Mouse (Mus musculus) central nervous system, embryonic 11.5 days (tissue): Measurements from ENCODE around the gene Klf2. TPM values are rescaled to one million over a fixed set of nuclear protein-coding genes. Genes with fewer than 3 reads are reported as not detected.

Source experiments
- polyA plus RNA-seq: library from polyadenylated mRNA; depleted of rRNA; stranded (reverse); fragments of >200 nt; gene quantifications from 2 replicates; pipeline ENCODE4 v1.2.3, GENCODE M21; 2012; rRNA removed

Gene Klf2
- polyA plus RNA-seq, result 6.4 and 7.1 TPM in 2 replicates

DNA sequence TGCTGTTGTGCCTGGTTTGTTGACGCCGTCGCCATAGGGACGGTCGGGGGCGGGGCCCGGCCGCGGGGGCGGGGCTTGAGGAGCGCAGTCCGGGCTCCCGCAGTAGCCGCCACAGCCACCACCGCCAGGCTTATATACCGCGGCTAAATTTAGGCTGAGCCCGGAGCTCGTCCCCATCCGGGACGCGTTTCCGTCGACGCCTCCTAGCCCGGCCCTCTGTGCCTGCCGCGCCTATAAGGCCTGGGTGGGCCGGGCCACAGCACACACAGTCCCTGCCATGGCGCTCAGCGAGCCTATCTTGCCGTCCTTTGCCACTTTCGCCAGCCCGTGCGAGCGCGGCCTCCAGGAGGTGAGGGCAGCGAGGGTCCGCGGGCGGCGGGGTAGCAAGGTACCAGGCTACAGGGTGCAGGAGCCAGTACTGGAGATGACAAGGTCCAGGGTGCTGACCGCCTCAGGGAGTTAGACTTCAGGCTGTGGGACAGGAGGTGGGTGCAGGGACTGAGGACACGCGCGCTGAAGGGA is at the start of gene Klf2:
Gene Klf2, plus strand, starts transcription at position 233 of the 522 bp plus-strand sequence.

DNA sequence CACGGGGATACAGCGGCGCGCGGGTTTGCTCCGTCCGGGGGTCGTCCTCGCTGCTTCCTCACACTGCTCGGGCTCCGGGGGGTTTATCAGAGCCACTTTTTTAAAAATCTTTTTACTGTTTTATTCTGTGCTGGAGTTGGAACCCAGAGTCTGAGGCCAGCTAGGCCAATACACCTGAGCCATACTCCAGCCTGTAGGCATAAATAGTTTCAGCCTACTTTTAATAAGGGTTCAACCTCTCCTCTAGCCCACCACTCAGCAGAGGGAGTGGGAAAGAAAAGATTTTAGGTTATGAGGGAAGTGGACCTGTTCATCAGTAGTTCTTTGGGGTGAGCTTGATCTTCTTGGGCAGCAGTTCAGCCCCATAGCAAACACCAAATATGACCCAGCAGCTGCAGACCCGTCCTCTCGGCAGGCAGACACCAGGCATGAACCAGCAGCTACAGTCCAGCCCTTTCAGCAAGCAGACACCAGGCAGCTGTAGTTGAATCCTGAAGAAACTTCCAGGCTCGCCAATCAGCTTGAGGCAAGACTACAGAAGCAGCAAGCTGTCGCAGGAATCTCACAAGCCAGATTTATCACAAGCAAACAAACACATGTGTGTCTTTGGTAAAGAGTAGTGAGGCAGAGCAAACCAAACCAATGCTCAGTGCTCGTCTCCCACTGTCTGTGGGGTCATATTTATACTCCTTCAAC is 13.5 kb upstream of the Klf2 start, which contains the start of gene Gm10282:
Gene Gm10282, minus strand, starts transcription at position 51 of the 696 bp plus-strand sequence.

Other genes starting within 250 kb of the Klf2 start
- not detected in 2 replicates for gene Olfr373, start 235.9 kb upstream of the Klf2 start, polyA plus RNA-seq
- not detected in 2 replicates for gene Olfr374, start 212.0 kb upstream of the Klf2 start, polyA plus RNA-seq
- gene Tpm4, start 184.1 kb upstream of the Klf2 start, polyA plus RNA-seq, result 409 and 947 TPM in 2 replicates
- gene Rab8a, start 157.8 kb upstream of the Klf2 start, polyA plus RNA-seq, result 104 and 139 TPM in 2 replicates
- gene Hsh2d, start 129.4 kb upstream of the Klf2 start, polyA plus RNA-seq, result 0.05 and 0.07 TPM in 2 replicates
- gene Cib3, start 106.2 kb upstream of the Klf2 start, polyA plus RNA-seq, result 0.02 TPM in 1 of 2 replicates, not detected in the other
- gene Gm11034, start 105.4 kb upstream of the Klf2 start, polyA plus RNA-seq, result not detected in 2 replicates
- gene Fam32a, start 99.3 kb upstream of the Klf2 start, polyA plus RNA-seq, result 81.2 and 93.7 TPM in 2 replicates
- gene Ap1m1, start 79.0 kb upstream of the Klf2 start, polyA plus RNA-seq, result 128 and 134 TPM in 2 replicates
- 31.6 and 43.2 TPM in 2 replicates for gene Gm10282, start 13.8 kb upstream of the Klf2 start, polyA plus RNA-seq
- gene Eps15l1, start 102.4 kb downstream of the Klf2 start, polyA plus RNA-seq, result 76.5 and 107 TPM in 2 replicates
- 0.72 and 1.4 TPM in 2 replicates for gene Calr3, start 124.8 kb downstream of the Klf2 start, polyA plus RNA-seq
- gene 1700030K09Rik, start 124.8 kb downstream of the Klf2 start, polyA plus RNA-seq, result 9.6 and 12.4 TPM in 2 replicates
- 66.8 and 99.9 TPM in 2 replicates for gene Cherp, start 156.2 kb downstream of the Klf2 start, polyA plus RNA-seq
- 14.5 and 30.2 TPM in 2 replicates for gene Slc35e1, start 173.6 kb downstream of the Klf2 start, polyA plus RNA-seq
- 13.7 and 13.8 TPM in 2 replicates for gene Med26, start 229.2 kb downstream of the Klf2 start, polyA plus RNA-seq